Mouse (Mus musculus) adrenal gland, postnatal 25 days (tissue): ENCODE data around the gene Serpine1. TPM values are rescaled to one million over a fixed set of nuclear protein-coding genes. Genes with fewer than 3 reads are reported as not detected.

Experiments
- DNase-seq: peaks from one replicate; pipeline ENCODE4 v3.0.0; 2021; ENCODE audit warnings: mixed read lengths
- total RNA-seq: library from RNA; stranded (reverse); gene quantifications from 2 replicates; pipeline ENCODE4 v1.2.3, GENCODE M21; 2021

The Serpine1 gene
- total RNA-seq, 1 experiment from 2014 or later = 2.0 TPM

GRCm38 (mm10) chr5:137015913-137016312 is 56.2 kb downstream of the Serpine1 start:
- peak; percentile 28 for DNase-seq

GRCm38 (mm10) chr5:137012401-137012950 is 59.6 kb downstream of the Serpine1 start:
- no peak for DNase-seq

Other genes starting within 250 kb of the Serpine1 start
- gene Col26a1, start 189.1 kb downstream of the Serpine1 start, total RNA-seq = 1.0 and 1.6 TPM in 2 replicates
- gene Ift22, start 164.1 kb downstream of the Serpine1 start, total RNA-seq = 31.3 and 35.6 TPM in 2 replicates
- 150 and 200 TPM in 2 replicates for gene Fis1, start 119.0 kb downstream of the Serpine1 start, total RNA-seq
- gene Cldn15, start 105.7 kb downstream of the Serpine1 start, total RNA-seq = 8.8 and 9.4 TPM in 2 replicates
- gene Plod3, start 85.2 kb downstream of the Serpine1 start, total RNA-seq = 66.7 and 90.3 TPM in 2 replicates
- 74.8 and 85.9 TPM in 2 replicates for gene Znhit1, start 84.2 kb downstream of the Serpine1 start, total RNA-seq
- gene Vgf, start 45.9 kb downstream of the Serpine1 start, total RNA-seq = 7.4 and 11.0 TPM in 2 replicates
- 97.4 and 117 TPM in 2 replicates for gene Ap1s1, start 26.1 kb downstream of the Serpine1 start, total RNA-seq
- gene Trim56, start 43.9 kb upstream of the Serpine1 start, total RNA-seq = 44.0 and 53.3 TPM in 2 replicates
- not detected in 2 replicates for gene Muc3, start 77.1 kb upstream of the Serpine1 start, total RNA-seq
- gene Muc3a, start 140.1 kb upstream of the Serpine1 start, total RNA-seq = 0.15 TPM in 1 of 2 replicates, not detected in the other
- gene Ache, start 215.3 kb upstream of the Serpine1 start, total RNA-seq = 6.7 and 10.9 TPM in 2 replicates
- gene Ufsp1, start 222.4 kb upstream of the Serpine1 start, total RNA-seq = 9.6 and 12.1 TPM in 2 replicates
- 164 and 195 TPM in 2 replicates for gene Srrt, start 235.4 kb upstream of the Serpine1 start, total RNA-seq
- 32.3 and 40.8 TPM in 2 replicates for gene Trip6, start 242.1 kb upstream of the Serpine1 start, total RNA-seq